Mouse (Mus musculus) kidney, adult 2 months (tissue): Measurements from ENCODE around the gene Gm42669. TPM values are rescaled to one million over a fixed set of nuclear protein-coding genes. Genes with fewer than 3 reads are reported as not detected.

Experiments used
- DNase-seq: peaks from one replicate; pipeline ENCODE4 v3.0.0; 2021
- H3K27ac ChIP-seq: fragments of 200-500 bp; 2 replicates; pipeline ENCODE4 v1.5.1; 2012; ENCODE audit warnings: low read depth, low read length, control low read depth, inconsistent platforms; ENCODE audit not compliant: insufficient read depth
- H3K27me3 ChIP-seq: fragments of 200-500 bp; replicated peaks from 2 replicates; pipeline ENCODE4 v1.6.1; 2012; ENCODE audit warnings: mild to moderate bottlenecking, moderate library complexity, low read length, inconsistent platforms; ENCODE audit not compliant: control insufficient read depth, insufficient read depth
- H3K36me3 ChIP-seq: fragments of 200-500 bp; 2 replicates; pipeline ENCODE4 v1.6.1; 2012; ENCODE audit warnings: mild to moderate bottlenecking, moderate library complexity, low read length, inconsistent platforms; ENCODE audit not compliant: control insufficient read depth, insufficient read depth
- H3K4me1 ChIP-seq: fragments of 200-500 bp; 2 replicates; pipeline ENCODE4 v1.6.1; 2011; ENCODE audit warnings: low read length; ENCODE audit not compliant: control insufficient read depth, insufficient read depth
- H3K4me3 ChIP-seq: fragments of 200-500 bp; 2 replicates; pipeline ENCODE4 v1.5.1; 2011; ENCODE audit warnings: mild to moderate bottlenecking, low read depth, low read length, control low read depth; ENCODE audit not compliant: insufficient read depth
- CTCF ChIP-seq: fragments of 200-500 bp; conservative IDR thresholded peaks from 2 replicates; pipeline ENCODE4 v1.5.1; 2011; ENCODE audit warnings: low read depth, mild to moderate bottlenecking, control low read depth, low read length, moderate library complexity, mixed read lengths; ENCODE audit not compliant: insufficient read depth, insufficient read length
- POLR2A ChIP-seq: fragments of 200-500 bp; IDR thresholded peaks from one replicate; pipeline ENCODE4 v1.6.1; 2011; ENCODE audit warnings: low read depth, low read length, control low read depth
- WGBS: fragments of 180-500 bp; shearing (Covaris S2); methylation state at CpG from one replicate; pipeline ENCODE4 v1.1.7; 2018; 5-methylcytosine and 5-hydroxymethylcytosine counted together
- polyA plus RNA-seq: library from polyadenylated mRNA; depleted of rRNA; stranded (reverse); fragments of >200 nt; gene quantifications from 2 replicates; pipeline ENCODE4 v1.2.3, GENCODE M21; 2012

Gene Gm42669
- polyA plus RNA-seq, 1 experiment = not detected

- TF ChIP-seq POLR2A = no peak
- TF ChIP-seq CTCF = no peak
- Histone ChIP-seq H3K36me3 (no peaks in the 10 kb centered on the region), H3K27me3 (no peaks in the 10 kb centered on the region), H3K4me3 (no peak overlapping the region), H3K4me1 (no peaks in the 10 kb centered on the region), H3K27ac (no peak overlapping the region)
- WGBS = 100% methylated on average over 1 of the region's 1 CpGs
- DNase-seq = no peak
These were observed 6.7 kb upstream of the Gm42669 start for GRCm38 (mm10) chr5:107500741-107501140.

- 87% methylated on average over 10 of the region's 10 CpGs for WGBS
- Histone ChIP-seq H3K27me3 (no peaks in the 10 kb centered on the region), H3K4me3 (no peak overlapping the region), H3K4me1 (no peaks in the 10 kb centered on the region), H3K27ac (no peak overlapping the region), H3K36me3 (peaks cover 2% of the 10 kb centered on the region)
- TF ChIP-seq POLR2A (no peak), CTCF (no peak)
- DNase-seq = no peak
These were observed 3.1 kb downstream of the Gm42669 start for GRCm38 (mm10) chr5:107510503-107510902.

GRCm38 (mm10) chr5:107511326-107511725, 3.9 kb downstream of the Gm42669 start:
- no peak overlapping the region for H3K27ac ChIP-seq
- no peaks in the 10 kb centered on the region for H3K4me1 ChIP-seq
- peaks cover 2% of the 10 kb centered on the region for H3K36me3 ChIP-seq
- 57% methylated on average over 2 of the region's 2 CpGs for WGBS
- no peaks in the 10 kb centered on the region for H3K27me3 ChIP-seq
- H3K4me3 ChIP-seq = no peak overlapping the region
- DNase-seq = no peak
- TF ChIP-seq CTCF = no peak
- TF ChIP-seq POLR2A = no peak

- no peak overlapping the region for H3K4me3 ChIP-seq
- peak; percentile 43 for DNase-seq
These were observed 6.2 kb downstream of the Gm42669 start for GRCm38 (mm10) chr5:107513583-107513982.

GRCm38 (mm10) chr5:107515453-107515852, 8.0 kb downstream of the Gm42669 start:
- no peak for DNase-seq
- Histone ChIP-seq H3K27me3 (no peaks in the 10 kb centered on the region), H3K4me3 (no peak overlapping the region), H3K4me1 (no peaks in the 10 kb centered on the region), H3K27ac (no peak overlapping the region), H3K36me3 (no peaks in the 10 kb centered on the region)
- TF ChIP-seq POLR2A (no peak), CTCF (no peak)
- 96% methylated on average over 3 of the region's 3 CpGs for WGBS

More at GRCm38 (mm10) chr5:107513583-107513982, 6.2 kb downstream of the Gm42669 start:
- Histone ChIP-seq H3K36me3 (no peaks in the 10 kb centered on the region), H3K4me1 (no peaks in the 10 kb centered on the region), H3K27me3 (no peaks in the 10 kb centered on the region), H3K27ac (no peak overlapping the region)
- WGBS = 58% methylated on average over 7 of the region's 7 CpGs
- TF ChIP-seq CTCF = peak; percentile 75
- no peak for TF ChIP-seq POLR2A

GRCm38 (mm10) chr5:107516087-107516486, 8.7 kb downstream of the Gm42669 start:
- Histone ChIP-seq H3K36me3 (no peaks in the 10 kb centered on the region), H3K4me3 (no peak overlapping the region), H3K27ac (no peak overlapping the region), H3K4me1 (no peaks in the 10 kb centered on the region), H3K27me3 (no peaks in the 10 kb centered on the region)
- 96% methylated on average over 1 of the region's 1 CpGs for WGBS
- DNase-seq = no peak
- no peak for TF ChIP-seq CTCF
- no peak for TF ChIP-seq POLR2A

- no peaks in the 10 kb centered on the region for H3K36me3 ChIP-seq
- no peaks in the 10 kb centered on the region for H3K4me1 ChIP-seq
- 88% methylated on average over 4 of the region's 4 CpGs for WGBS
- H3K4me3 ChIP-seq = no peak overlapping the region
- no peak for DNase-seq
- H3K27me3 ChIP-seq = no peaks in the 10 kb centered on the region
- TF ChIP-seq CTCF (no peak), POLR2A (no peak)
- H3K27ac ChIP-seq = no peak overlapping the region
These were observed 11.2 kb downstream of the Gm42669 start for GRCm38 (mm10) chr5:107518602-107519001.

GRCm38 (mm10) chr5:107521386-107521785, 14.0 kb downstream of the Gm42669 start:
- Histone ChIP-seq H3K36me3 (no peaks in the 10 kb centered on the region), H3K27ac (no peak overlapping the region), H3K27me3 (no peaks in the 10 kb centered on the region), H3K4me1 (no peaks in the 10 kb centered on the region), H3K4me3 (no peak overlapping the region)
- no peak for DNase-seq
- TF ChIP-seq POLR2A = no peak
- TF ChIP-seq CTCF = no peak
- 87% methylated on average over 6 of the region's 6 CpGs for WGBS
